Mouse (Mus musculus) stomach, postnatal 0 days (tissue): ENCODE measurements around the gene C1qa.

ENCODE experiments used
- CTCF ChIP-seq: IDR thresholded peaks from 2 replicates; pipeline ENCODE4 v1.5.1; 2016; ENCODE audit warnings: antibody characterized with exemption, low read depth, mild to moderate bottlenecking, moderate library complexity
- EP300 ChIP-seq: optimal IDR thresholded peaks from 2 replicates; pipeline ENCODE3; 2016; ENCODE audit warnings: antibody characterized with exemption

- no peak for TF ChIP-seq CTCF
- no peak for TF ChIP-seq EP300
Measured at GRCm38 (mm10) chr4:136911211-136911646, 12.6 kb upstream of the C1qa start.
